Mouse (Mus musculus) G1E (cell line): ENCODE data around the gene Ccdc12. TPM values are rescaled to one million over a fixed set of nuclear protein-coding genes. Genes with fewer than 3 reads are reported as not detected.

Experiments
- ATAC-seq: 2 replicates; pipeline ENCODE4 v1.8.0; 2016; ENCODE audit warnings: mild to moderate bottlenecking; ENCODE audit not compliant: insufficient number of reproducible peaks, poor library complexity, low FRiP score, severe bottlenecking; ENCODE audit errors: extremely low read depth
- DNase-seq: peaks from one replicate; pipeline ENCODE4 v3.0.0; 2012; ENCODE audit warnings: low spot score
- H3K27me3 ChIP-seq: 2 replicates; pipeline ENCODE4 v1.6.1; 2012; ENCODE audit warnings: mild to moderate bottlenecking, low read length, inconsistent platforms; ENCODE audit not compliant: insufficient read depth
- H3K36me3 ChIP-seq: replicated peaks from 2 replicates; pipeline ENCODE3; 2012; ENCODE audit warnings: mild to moderate bottlenecking, inconsistent platforms
- H3K4me1 ChIP-seq: 2 replicates; pipeline ENCODE4 v1.6.1; 2012; ENCODE audit warnings: low read depth, low read length, inconsistent platforms, mixed read lengths; ENCODE audit not compliant: insufficient read depth
- H3K4me3 ChIP-seq: 2 replicates; pipeline ENCODE4 v1.5.1; 2012; ENCODE audit warnings: low read depth, mild to moderate bottlenecking, inconsistent platforms, low read length, moderate library complexity, mixed read lengths
- H3K9me3 ChIP-seq: replicated peaks from 2 replicates; pipeline ENCODE4 v1.6.1; 2012; ENCODE audit warnings: inconsistent platforms
- CTCF ChIP-seq: IDR thresholded peaks from 2 replicates; pipeline ENCODE4 v1.5.1; 2012; ENCODE audit warnings: low read depth, low read length, inconsistent platforms, mixed read lengths
- GATA1 ChIP-seq: IDR thresholded peaks from 2 replicates; pipeline ENCODE4 v1.6.1; 2012; ENCODE audit warnings: borderline replicate concordance, low read length, inconsistent platforms, mixed read lengths
- GATA2 ChIP-seq: IDR thresholded peaks from 2 replicates; pipeline ENCODE4 v1.6.1; 2012; ENCODE audit warnings: low read depth, low read length, inconsistent platforms, borderline replicate concordance
- POLR2AphosphoS5 ChIP-seq: IDR thresholded peaks from 2 replicates; pipeline ENCODE4 v1.6.1; 2012; ENCODE audit warnings: low read depth, low read length, inconsistent platforms; ENCODE audit not compliant: insufficient replicate concordance
- TAL1 ChIP-seq: conservative IDR thresholded peaks from 2 replicates; pipeline ENCODE4 v1.6.1; 2012; ENCODE audit warnings: low read depth, low read length, inconsistent platforms, mixed read lengths
- polyA plus RNA-seq: library from polyadenylated mRNA; stranded (reverse); fragments of >175 nt; gene quantifications from 2 replicates; pipeline ENCODE4 v1.2.3, GENCODE M21; 2012
- total RNA-seq, 2 experiments: library from RNA; stranded (forward) in 1 of 2; stranded (reverse) in 1 of 2; fragments of 200-1000 nt in 1 of 2; fragments of >200 nt in 1 of 2; fragmentation: Nextera tagmentation in 1 of 2; gene quantifications; 2 replicates each; pipeline ENCODE4 v1.2.3; 2014 to 2017

Ccdc12 gene
- total and polyA plus RNA-seq, 3 experiments, result 36.2 to 331 (median 202) TPM

GRCm38 (mm10) chr9:110732623-110733022, 76.3 kb downstream of the Ccdc12 start:
- DNase-seq, result peak; percentile 89
- peak; percentile 91 for ATAC-seq
- H3K27me3 ChIP-seq, result peaks cover 74% of the 10 kb centered on the region

DNA sequence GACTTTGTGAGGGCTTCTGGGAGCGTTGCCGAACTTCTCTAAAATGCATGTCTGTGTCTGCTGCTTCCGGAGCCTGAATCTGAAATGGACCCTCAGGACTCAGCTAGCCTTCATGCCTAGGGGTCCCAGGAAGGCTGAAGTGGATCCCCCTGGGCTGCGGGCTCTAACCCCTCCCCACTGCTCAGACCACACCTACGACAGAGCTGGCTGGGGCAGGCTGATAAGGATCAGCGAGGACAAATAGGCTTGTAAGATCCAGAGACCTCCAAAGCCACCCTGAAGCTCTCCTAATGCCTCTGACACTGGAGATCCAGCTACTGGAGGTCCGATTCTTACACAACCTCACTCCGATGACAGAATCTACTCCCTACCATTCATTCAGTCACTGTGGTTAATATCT, 76.8 kb downstream of the Ccdc12 start:
- no peak for TF ChIP-seq GATA1
- TF ChIP-seq GATA2, result no peak
- TF ChIP-seq POLR2AphosphoS5, result no peak
- TF ChIP-seq CTCF, result no peak
- no peak for TF ChIP-seq TAL1
- Histone ChIP-seq H3K27me3 (peaks cover 71% of the 10 kb centered on the region), H3K4me1 (peaks cover 19% of the 10 kb centered on the region), H3K4me3 (peak overlapping the region; percentile 66; the same call in 1 of the 2 replicates), H3K36me3 (no peaks in the 10 kb centered on the region), H3K9me3 (no peaks in the 10 kb centered on the region)
- DNase-seq (no peak), ATAC-seq (no peak)

More at GRCm38 (mm10) chr9:110732623-110733022, 76.3 kb downstream of the Ccdc12 start:
- H3K4me3 ChIP-seq, result peak overlapping the region; percentile 66; the same call in 1 of the 2 replicates
- peaks cover 19% of the 10 kb centered on the region for H3K4me1 ChIP-seq
- no peaks in the 10 kb centered on the region for H3K36me3 ChIP-seq
- TF ChIP-seq TAL1 (no peak), GATA2 (no peak), CTCF (no peak), POLR2AphosphoS5 (no peak), GATA1 (no peak)
- no peaks in the 10 kb centered on the region for H3K9me3 ChIP-seq

DNA sequence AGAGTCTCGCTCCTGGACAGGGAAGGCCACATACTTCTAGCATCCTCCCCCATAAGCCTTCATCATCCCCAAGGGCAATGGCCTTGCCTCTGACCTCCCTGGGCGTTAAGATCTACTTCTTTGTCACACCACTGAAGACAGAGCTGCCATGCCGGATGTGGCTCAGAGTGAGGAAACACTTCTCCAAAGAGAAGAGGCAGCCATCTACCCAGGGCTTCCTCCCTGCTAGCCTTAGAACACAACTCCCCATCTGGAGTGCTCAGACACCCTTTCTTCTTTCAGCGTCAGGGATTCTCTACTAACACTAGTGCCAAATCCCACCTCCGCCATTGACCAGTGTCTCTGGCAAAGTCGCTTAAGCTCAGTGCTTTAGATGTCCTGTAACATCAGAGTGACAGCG, 77.9 kb downstream of the Ccdc12 start:
- TF ChIP-seq CTCF, result no peak
- TF ChIP-seq GATA2, result no peak
- no peak for TF ChIP-seq POLR2AphosphoS5
- no peak for TF ChIP-seq GATA1
- TF ChIP-seq TAL1, result no peak
- Histone ChIP-seq H3K36me3 (no peaks in the 10 kb centered on the region), H3K9me3 (no peaks in the 10 kb centered on the region), H3K27me3 (peaks cover 67% of the 10 kb centered on the region), H3K4me3 (no peak overlapping the region), H3K4me1 (peaks cover 19% of the 10 kb centered on the region)
- DNase-seq (no peak), ATAC-seq (no peak)

GRCm38 (mm10) chr9:110736362-110736761, 80.1 kb downstream of the Ccdc12 start:
- Histone ChIP-seq H3K4me1 (peaks cover 19% of the 10 kb centered on the region), H3K36me3 (no peaks in the 10 kb centered on the region), H3K4me3 (no peak overlapping the region), H3K9me3 (no peaks in the 10 kb centered on the region), H3K27me3 (peaks cover 64% of the 10 kb centered on the region)
- no peak for ATAC-seq
- DNase-seq, result no peak
- no peak for TF ChIP-seq POLR2AphosphoS5
- no peak for TF ChIP-seq GATA1
- no peak for TF ChIP-seq GATA2
- TF ChIP-seq CTCF, result no peak
- TF ChIP-seq TAL1, result no peak

- no peaks in the 10 kb centered on the region for H3K36me3 ChIP-seq
- peaks cover 62% of the 10 kb centered on the region for H3K27me3 ChIP-seq
- peak; percentile 20; the same call in 1 of the 2 replicates for TF ChIP-seq CTCF
- no peak for TF ChIP-seq POLR2AphosphoS5
- H3K4me1 ChIP-seq, result peaks cover 10% of the 10 kb centered on the region
- no peak overlapping the region for H3K4me3 ChIP-seq
- ATAC-seq (no peak), DNase-seq (no peak)
- no peaks in the 10 kb centered on the region; the same call in 1 of the 2 replicates for H3K9me3 ChIP-seq
Observed at GRCm38 (mm10) chr9:110738054-110738453, 81.8 kb downstream of the Ccdc12 start.

GRCm38 (mm10) chr9:110739961-110740360, 83.7 kb downstream of the Ccdc12 start:
- Histone ChIP-seq H3K9me3 (no peaks in the 10 kb centered on the region; the same call in 1 of the 2 replicates), H3K4me1 (peaks cover 3% of the 10 kb centered on the region; the same call in 1 of the 2 replicates), H3K36me3 (no peaks in the 10 kb centered on the region), H3K27me3 (peaks cover 60% of the 10 kb centered on the region), H3K4me3 (no peak overlapping the region)
- ATAC-seq, result no peak
- TF ChIP-seq GATA1 (no peak), GATA2 (no peak), TAL1 (no peak)
- no peak for DNase-seq

DNA sequence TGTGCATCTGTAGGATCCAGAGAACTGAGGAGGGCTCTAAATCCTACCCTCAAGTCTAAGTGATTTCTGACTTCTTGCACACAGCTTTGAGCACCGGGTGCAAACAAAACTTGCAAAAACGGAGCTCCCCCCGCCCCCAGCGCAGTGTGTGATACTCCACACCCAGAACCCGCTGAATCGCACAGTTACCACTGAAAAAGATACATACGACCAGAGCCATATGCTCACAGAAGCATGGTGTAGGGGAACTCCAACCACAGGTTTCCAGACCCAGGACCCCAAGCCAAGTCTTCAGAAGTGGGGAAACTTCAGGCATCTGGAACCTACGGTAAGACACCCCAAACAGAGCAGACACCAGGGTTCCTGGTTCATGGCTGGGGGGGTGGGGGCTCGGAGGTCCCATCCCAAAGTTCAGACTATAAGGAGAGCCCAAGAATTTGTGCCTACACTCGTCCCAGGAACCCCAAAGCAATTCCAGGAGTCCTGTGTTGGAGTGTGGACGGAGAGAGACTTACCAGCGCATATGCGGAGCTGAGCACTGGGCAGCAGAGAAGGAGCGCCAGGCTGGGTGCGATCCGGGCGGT, 85.5 kb downstream of the Ccdc12 start, which contains the start of gene Myl3:
Gene Myl3 (plus strand): TSS at position 151 of the 584 bp plus-strand sequence.
- DNase-seq, result no peak
- Histone ChIP-seq H3K4me1 (peaks cover 3% of the 10 kb centered on the region; the same call in 1 of the 2 replicates), H3K9me3 (no peaks in the 10 kb centered on the region; the same call in 1 of the 2 replicates), H3K4me3 (no peak within 1 kb of the TSS), H3K27me3 (peaks cover 65% of the 10 kb centered on the region), H3K36me3 (no peaks in the 10 kb centered on the region)
- TF ChIP-seq TAL1 (no peak), GATA1 (no peak), CTCF (no peak), POLR2AphosphoS5 (no peak), GATA2 (no peak)
- ATAC-seq, result no peak
